Mouse (Mus musculus) lung, embryonic 15.5 days (tissue): ENCODE results near the gene Rad9b. TPM values are rescaled to one million over a fixed set of nuclear protein-coding genes. Genes with fewer than 3 reads are reported as not detected.

Experiments
- ATAC-seq: fragments of 200-750 bp; cut with Nextera tagmentation; 2 replicates; pipeline ENCODE4 v1.8.0; 2017; ENCODE audit warnings: moderate number of reproducible peaks, borderline replicate concordance; ENCODE audit not compliant: low FRiP score, low TSS enrichment; ENCODE audit errors: extremely low read depth
- H3K27ac ChIP-seq: fragments of 300-500 bp; sonication (generic); 2 replicates; pipeline ENCODE4 v1.5.1; 2015; ENCODE audit warnings: moderate library complexity, mild to moderate bottlenecking, inconsistent platforms
- H3K27me3 ChIP-seq: fragments of 300-500 bp; sonication (generic); 2 replicates; pipeline ENCODE4 v1.6.1; 2015; ENCODE audit warnings: inconsistent platforms
- H3K36me3 ChIP-seq: fragments of 300-500 bp; sonication (generic); 2 replicates; pipeline ENCODE4 v1.6.1; 2015; ENCODE audit warnings: inconsistent platforms
- H3K4me1 ChIP-seq: fragments of 300-500 bp; sonication (generic); 2 replicates; pipeline ENCODE4 v1.6.1; 2015; ENCODE audit warnings: inconsistent platforms
- H3K4me2 ChIP-seq: fragments of 300-500 bp; sonication (generic); 2 replicates; pipeline ENCODE4 v1.6.1; 2015; ENCODE audit warnings: inconsistent platforms, mild to moderate bottlenecking, moderate library complexity
- H3K4me3 ChIP-seq: fragments of 300-500 bp; sonication (generic); 2 replicates; pipeline ENCODE4 v1.5.1; 2015; ENCODE audit warnings: mild to moderate bottlenecking, inconsistent platforms
- H3K9ac ChIP-seq: fragments of 300-500 bp; sonication (generic); 2 replicates; pipeline ENCODE4 v1.6.1; 2015; ENCODE audit warnings: inconsistent platforms
- H3K9me3 ChIP-seq: fragments of 300-500 bp; sonication (generic); 2 replicates; pipeline ENCODE4 v1.6.1; 2016; ENCODE audit warnings: inconsistent platforms
- WGBS: fragments of 180-500 bp; shearing (Covaris S2); methylation state at CpG from one replicate; pipeline ENCODE4 v1.1.7; 2015; 5-methylcytosine and 5-hydroxymethylcytosine counted together
- polyA plus RNA-seq: library from polyadenylated mRNA; unstranded; fragments of >200 nt; fragmentation: Nextera tagmentation; extraction: Ambion mirVana; gene quantifications from 2 replicates; pipeline ENCODE4 v1.2.1, GENCODE M21; 2015

Gene Rad9b
- polyA plus RNA-seq, 1 experiment from 2014 or later, result 9.2 TPM

- Histone ChIP-seq H3K9me3 (no peaks in the 10 kb centered on the region), H3K9ac (no peak overlapping the region), H3K4me2 (no peak overlapping the region), H3K27ac (no peak overlapping the region), H3K27me3 (no peaks in the 10 kb centered on the region), H3K4me1 (peaks cover 25% of the 10 kb centered on the region), H3K36me3 (peaks cover 7% of the 10 kb centered on the region; the same call in 1 of the 2 replicates), H3K4me3 (no peak overlapping the region)
- no peak for ATAC-seq
- 89% methylated on average over 7 of the region's 7 CpGs for WGBS
Observed at GRCm38 (mm10) chr5:122305472-122305871, 48.6 kb downstream of the Rad9b start.

- Histone ChIP-seq H3K4me2 (no peak overlapping the region), H3K27ac (peak overlapping the region; percentile 47; the same call in 1 of the 2 replicates), H3K4me3 (no peak overlapping the region), H3K4me1 (peaks cover 25% of the 10 kb centered on the region), H3K27me3 (no peaks in the 10 kb centered on the region), H3K9me3 (no peaks in the 10 kb centered on the region), H3K36me3 (peaks cover 9% of the 10 kb centered on the region; the same call in 1 of the 2 replicates), H3K9ac (no peak overlapping the region)
- 56% methylated on average over 6 of the region's 6 CpGs for WGBS
- ATAC-seq, result no peak; the same call in 1 of the 2 replicates
Observed at GRCm38 (mm10) chr5:122304541-122304940, 49.5 kb downstream of the Rad9b start.

- Histone ChIP-seq H3K4me1 (peaks cover 25% of the 10 kb centered on the region), H3K36me3 (peaks cover 7% of the 10 kb centered on the region; the same call in 1 of the 2 replicates), H3K9ac (no peak overlapping the region), H3K4me2 (no peak overlapping the region), H3K9me3 (no peaks in the 10 kb centered on the region), H3K27ac (peak overlapping the region; percentile 47; the same call in 1 of the 2 replicates), H3K27me3 (no peaks in the 10 kb centered on the region), H3K4me3 (no peak overlapping the region)
- no peak for ATAC-seq
- 78% methylated on average over 7 of the region's 7 CpGs for WGBS
Observed at GRCm38 (mm10) chr5:122303937-122304336, 50.1 kb downstream of the Rad9b start.

GRCm38 (mm10) chr5:122302810-122303745, 51.0 kb downstream of the Rad9b start:
- H3K36me3 ChIP-seq, result peaks cover 4% of the 10 kb centered on the region; the same call in 1 of the 2 replicates
- ATAC-seq, result no peak
- no peak overlapping the region for H3K4me2 ChIP-seq
- H3K27ac ChIP-seq, result no peak overlapping the region
- no peaks in the 10 kb centered on the region for H3K27me3 ChIP-seq
- WGBS, result 60% methylated on average over 17 of the region's 17 CpGs
- peaks cover 25% of the 10 kb centered on the region for H3K4me1 ChIP-seq
- H3K9me3 ChIP-seq, result no peaks in the 10 kb centered on the region
- no peak overlapping the region for H3K4me3 ChIP-seq
- H3K9ac ChIP-seq, result no peak overlapping the region

GRCm38 (mm10) chr5:122300071-122300518, 53.9 kb downstream of the Rad9b start:
- H3K9ac ChIP-seq, result no peak overlapping the region
- H3K36me3 ChIP-seq, result peaks cover 4% of the 10 kb centered on the region; the same call in 1 of the 2 replicates
- no peaks in the 10 kb centered on the region for H3K27me3 ChIP-seq
- no peak for ATAC-seq
- no peak overlapping the region for H3K27ac ChIP-seq
- H3K4me3 ChIP-seq, result no peak overlapping the region
- 94% methylated on average over 6 of the region's 6 CpGs for WGBS
- H3K4me2 ChIP-seq, result no peak overlapping the region
- no peaks in the 10 kb centered on the region for H3K9me3 ChIP-seq
- H3K4me1 ChIP-seq, result peaks cover 32% of the 10 kb centered on the region

GRCm38 (mm10) chr5:122295113-122295935, 58.7 kb downstream of the Rad9b start:
- H3K9me3 ChIP-seq, result no peaks in the 10 kb centered on the region
- no peaks in the 10 kb centered on the region for H3K27me3 ChIP-seq
- no peak overlapping the region for H3K4me2 ChIP-seq
- no peak overlapping the region for H3K27ac ChIP-seq
- ATAC-seq, result peak; percentile 40; the same call in 1 of the 2 replicates
- peaks cover 3% of the 10 kb centered on the region; the same call in 1 of the 2 replicates for H3K36me3 ChIP-seq
- no peak overlapping the region for H3K9ac ChIP-seq
- H3K4me1 ChIP-seq, result peaks cover 39% of the 10 kb centered on the region
- 59% methylated on average over 14 of the region's 14 CpGs for WGBS
- no peak overlapping the region for H3K4me3 ChIP-seq

- H3K4me3 ChIP-seq, result no peak overlapping the region
- no peaks in the 10 kb centered on the region for H3K36me3 ChIP-seq
- 80% methylated on average over 3 of the region's 3 CpGs for WGBS
- H3K27me3 ChIP-seq, result no peaks in the 10 kb centered on the region
- H3K9ac ChIP-seq, result no peak overlapping the region
- no peak overlapping the region for H3K4me2 ChIP-seq
- peaks cover 39% of the 10 kb centered on the region for H3K4me1 ChIP-seq
- no peaks in the 10 kb centered on the region for H3K9me3 ChIP-seq
- no peak for ATAC-seq
- no peak overlapping the region for H3K27ac ChIP-seq
Observed at GRCm38 (mm10) chr5:122294219-122294735, 59.8 kb downstream of the Rad9b start.

GRCm38 (mm10) chr5:122293131-122293530, 60.9 kb downstream of the Rad9b start:
- no peaks in the 10 kb centered on the region; the same call in 1 of the 2 replicates for H3K36me3 ChIP-seq
- H3K27me3 ChIP-seq, result no peaks in the 10 kb centered on the region
- peaks cover 39% of the 10 kb centered on the region for H3K4me1 ChIP-seq
- H3K4me2 ChIP-seq, result no peak overlapping the region
- H3K9me3 ChIP-seq, result no peaks in the 10 kb centered on the region
- no peak overlapping the region for H3K9ac ChIP-seq
- 68% methylated on average over 6 of the region's 6 CpGs for WGBS
- no peak overlapping the region for H3K4me3 ChIP-seq
- no peak for ATAC-seq
- H3K27ac ChIP-seq, result no peak overlapping the region

- Histone ChIP-seq H3K27ac (peak overlapping the region; percentile 79), H3K36me3 (no peaks in the 10 kb centered on the region; the same call in 1 of the 2 replicates), H3K4me2 (0 out of 2 replicates have a peak overlapping the region, but pooled peaks have one; percentile 21), H3K9me3 (no peaks in the 10 kb centered on the region), H3K9ac (no peak overlapping the region), H3K4me1 (peaks cover 42% of the 10 kb centered on the region), H3K27me3 (no peaks in the 10 kb centered on the region), H3K4me3 (no peak overlapping the region)
- 47% methylated on average over 17 of the region's 17 CpGs for WGBS
- no peak for ATAC-seq
Observed at GRCm38 (mm10) chr5:122291553-122292339, 62.3 kb downstream of the Rad9b start.

- Histone ChIP-seq H3K27ac (peak overlapping the region; percentile 79), H3K9ac (no peak overlapping the region), H3K27me3 (no peaks in the 10 kb centered on the region), H3K9me3 (no peaks in the 10 kb centered on the region), H3K4me1 (peaks cover 44% of the 10 kb centered on the region), H3K4me2 (no peak overlapping the region), H3K36me3 (no peaks in the 10 kb centered on the region; the same call in 1 of the 2 replicates), H3K4me3 (no peak overlapping the region)
- no peak for ATAC-seq
- WGBS, result 58% methylated on average over 6 of the region's 6 CpGs
Observed at GRCm38 (mm10) chr5:122291149-122291548, 62.9 kb downstream of the Rad9b start.
